Mouse (Mus musculus) layer of hippocampus, adult 6 months (tissue): ENCODE results near the gene Dnajc28. TPM values are rescaled to one million over a fixed set of nuclear protein-coding genes. Genes with fewer than 3 reads are reported as not detected.

ENCODE experiments used
- long read RNA-seq, 2 experiments: library from polyadenylated mRNA; unstranded; transcript quantifications; one replicate each; pipeline ENCODE4 v2.0.0; 2019 to 2020
- polyA plus RNA-seq: library from polyadenylated mRNA; unstranded; fragments of <200 nt; fragmentation: Nextera tagmentation; gene quantifications from 2 replicates; pipeline ENCODE4 v1.2.3, GENCODE M21; 2021

Dnajc28 gene
- 8.5 and 10.9 TPM in 2 replicates for polyA plus RNA-seq
- long read RNA-seq, experiment 1, transcript Dnajc28-201 (2 exons, 3,368 nt): major isoform, 5 of 10 reads
- long read RNA-seq, experiment 1, partial matches to known transcripts: 0 of 10 reads
- long read RNA-seq, experiment 1, other reads (novel, unspliced or antisense): 4 of 10 reads
- long read RNA-seq, experiment 2, transcript Dnajc28-204 (2 exons, 3,535 nt): minor isoform, 8 of 37 reads
- long read RNA-seq, experiment 2, transcript Dnajc28-201 (2 exons, 3,368 nt): major isoform, 23 of 37 reads
- long read RNA-seq, experiment 2, partial matches to known transcripts: 0 of 37 reads
- long read RNA-seq, experiment 2, other reads (novel, unspliced or antisense): 6 of 37 reads

GRCm38 (mm10) chr16:91618511-91619501 is at the start of gene Dnajc28:
Gene Dnajc28, minus strand, starts transcription at chr16:91619026.

GRCm38 (mm10) chr16:91647461-91648219 is 28.8 kb upstream of the Dnajc28 start, which contains the start of gene Son:
Gene Son, plus strand, starts transcription at chr16:91647506.

GRCm38 (mm10) chr16:91646681-91647419 is 28.0 kb upstream of the Dnajc28 start, which contains the start of gene Gart:
Gene Gart, minus strand, starts transcription at chr16:91646952.

GRCm38 (mm10) chr16:91597672-91598010 is 21.2 kb downstream of the Dnajc28 start, which contains the start of gene Tmem50b:
Gene Tmem50b, minus strand, starts transcription at chr16:91597800.

Other genes starting within 250 kb of the Dnajc28 start
- 63.0 and 66.4 TPM in 2 replicates for gene Ifnar2, start 246.2 kb downstream of the Dnajc28 start, polyA plus RNA-seq
- gene Gm21970, start 227.3 kb downstream of the Dnajc28 start, polyA plus RNA-seq: not detected in 2 replicates
- 15.2 and 17.8 TPM in 2 replicates for gene Il10rb, start 212.9 kb downstream of the Dnajc28 start, polyA plus RNA-seq
- 14.9 and 15.8 TPM in 2 replicates for gene Ifnar1, start 133.8 kb downstream of the Dnajc28 start, polyA plus RNA-seq
- gene Ifngr2, start 72.0 kb downstream of the Dnajc28 start, polyA plus RNA-seq: 75.4 and 79.0 TPM in 2 replicates
- 138 and 169 TPM in 2 replicates for gene Tmem50b, start 21.2 kb downstream of the Dnajc28 start, polyA plus RNA-seq
- gene Gart, start 27.9 kb upstream of the Dnajc28 start, polyA plus RNA-seq: 24.0 and 26.1 TPM in 2 replicates
- 63.5 and 63.9 TPM in 2 replicates for gene Son, start 28.5 kb upstream of the Dnajc28 start, polyA plus RNA-seq
- 4.8 and 5.6 TPM in 2 replicates for gene Donson, start 69.7 kb upstream of the Dnajc28 start, polyA plus RNA-seq
- gene Cryzl1, start 109.9 kb upstream of the Dnajc28 start, polyA plus RNA-seq: 162 and 167 TPM in 2 replicates
- 18.0 and 21.7 TPM in 2 replicates for gene Itsn1, start 110.3 kb upstream of the Dnajc28 start, polyA plus RNA-seq